Mouse (Mus musculus) midbrain, embryonic 14.5 days (tissue): ENCODE data around the gene Mt2. TPM values are rescaled to one million over a fixed set of nuclear protein-coding genes. Genes with fewer than 3 reads are reported as not detected.
A peak's percentile ranks its signal among the peaks of the same experiment; 100 is the strongest.
"Not testable (repeated sequence)": the region's sequence is repeated elsewhere in the genome, so short reads cannot be mapped to it uniquely, and the experiment has no call there.

Experiments used
- ATAC-seq: fragments of 200-750 bp; cut with Nextera tagmentation; 2 replicates; pipeline ENCODE4 v1.8.0; 2017; ENCODE audit warnings: moderate number of reproducible peaks, moderate library complexity; ENCODE audit not compliant: low FRiP score, low TSS enrichment
- DNase-seq: peaks from one replicate; pipeline ENCODE4 v3.0.0-alpha.2; 2015
- H3K27ac ChIP-seq: fragments of 300-500 bp; sonication (generic); replicated peaks from 2 replicates; pipeline ENCODE4 v1.5.1; 2014; ENCODE audit warnings: mild to moderate bottlenecking, low read depth, low read length, moderate library complexity
- H3K27me3 ChIP-seq: fragments of 300-500 bp; sonication (generic); 2 replicates; pipeline ENCODE4 v1.6.1; 2014; ENCODE audit warnings: low read length, control low read depth, mixed read lengths; ENCODE audit not compliant: control insufficient read depth, insufficient read depth
- H3K36me3 ChIP-seq: fragments of 300-500 bp; sonication (generic); 2 replicates; pipeline ENCODE4 v1.6.1; 2014; ENCODE audit warnings: low read length, control low read depth; ENCODE audit not compliant: control insufficient read depth, insufficient read depth
- H3K4me1 ChIP-seq: fragments of 300-500 bp; sonication (generic); 2 replicates; pipeline ENCODE4 v1.6.1; 2014; ENCODE audit warnings: mild to moderate bottlenecking, antibody characterized with exemption, low read length, control low read depth; ENCODE audit not compliant: control insufficient read depth, insufficient read depth
- H3K4me2 ChIP-seq: fragments of 300-500 bp; sonication (generic); 2 replicates; pipeline ENCODE4 v1.6.1; 2014; ENCODE audit warnings: mild to moderate bottlenecking, low read length, moderate library complexity
- H3K4me3 ChIP-seq: fragments of 300-500 bp; sonication (generic); replicated peaks from 2 replicates; pipeline ENCODE4 v1.5.1; 2014; ENCODE audit warnings: low read depth, low read length
- H3K9ac ChIP-seq: fragments of 300-500 bp; sonication (generic); replicated peaks from 2 replicates; pipeline ENCODE4 v1.6.1; 2014; ENCODE audit warnings: mild to moderate bottlenecking, low read length, moderate library complexity
- H3K9me3 ChIP-seq: fragments of 300-500 bp; sonication (generic); 2 replicates; pipeline ENCODE4 v1.6.1; 2016; ENCODE audit warnings: low read length, control low read depth, mixed read lengths; ENCODE audit not compliant: control insufficient read depth
- WGBS: fragments of 180-500 bp; shearing (Covaris S2); extraction: QIAGEN DNeasy Blood & Tissue Kit; methylation state at CpG from one replicate; pipeline ENCODE4 v1.1.7; 2014; 5-methylcytosine and 5-hydroxymethylcytosine counted together
- polyA plus RNA-seq: library from polyadenylated mRNA; unstranded; fragments of >200 nt; fragmentation: Nextera tagmentation; extraction: Ambion mirVana; gene quantifications from 2 replicates; pipeline ENCODE4 v1.2.1, GENCODE M21; 2014

Gene Mt2
- polyA plus RNA-seq, 1 experiment from 2014 or later = 9.3 TPM

- Histone ChIP-seq H3K36me3 (no peaks in the 10 kb centered on the region), H3K4me3 (no peak overlapping the region), H3K9me3 (no peaks in the 10 kb centered on the region), H3K27me3 (no peaks in the 10 kb centered on the region), H3K27ac (no peak overlapping the region), H3K9ac (no peak overlapping the region), H3K4me1 (peaks cover 13% of the 10 kb centered on the region; the same call in 1 of the 2 replicates), H3K4me2 (no peak overlapping the region)
- ATAC-seq = no peak
- 76% methylated on average over 4 of the region's 4 CpGs for WGBS
- DNase-seq = no peak
These were observed 16.4 kb upstream of the Mt2 start for GRCm38 (mm10) chr8:94156092-94156491.

GRCm38 (mm10) chr8:94165772-94166171, 6.7 kb upstream of the Mt2 start:
- not testable (repeated sequence) for H3K4me3 ChIP-seq, DNase-seq, H3K9me3 ChIP-seq, ATAC-seq, H3K36me3 ChIP-seq, H3K27me3 ChIP-seq, H3K9ac ChIP-seq, H3K4me1 ChIP-seq, H3K27ac ChIP-seq, H3K4me2 ChIP-seq
- WGBS = 79% methylated on average over 8 of the region's 8 CpGs

DNA sequence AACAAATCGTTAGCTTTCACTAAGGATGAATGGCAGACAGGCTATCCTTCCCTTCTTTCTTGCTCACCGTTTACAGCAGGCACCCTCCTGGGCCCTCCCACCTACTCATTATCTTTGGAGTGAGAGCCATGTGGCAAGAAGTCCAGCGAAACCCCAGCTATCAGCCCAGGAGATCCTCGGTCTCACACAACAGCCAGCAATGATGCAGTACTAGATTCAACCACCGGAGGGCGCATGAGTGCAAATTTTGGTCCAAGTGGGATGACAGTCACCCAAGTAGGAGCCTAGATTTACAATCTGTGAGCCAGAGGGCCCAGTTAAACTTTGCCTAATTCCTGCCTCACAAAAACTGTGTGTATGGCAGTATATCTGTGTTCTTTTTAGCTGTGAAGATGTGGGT, 5.2 kb upstream of the Mt2 start:
- Histone ChIP-seq H3K9ac (no peak overlapping the region; the same call in 1 of the 2 replicates), H3K36me3 (no peaks in the 10 kb centered on the region), H3K4me3 (no peak overlapping the region), H3K4me1 (peaks cover 8% of the 10 kb centered on the region; the same call in 1 of the 2 replicates), H3K4me2 (no peak overlapping the region), H3K9me3 (no peaks in the 10 kb centered on the region), H3K27ac (no peak overlapping the region), H3K27me3 (peaks cover 21% of the 10 kb centered on the region)
- peak; percentile 93 for DNase-seq
- ATAC-seq = peak; percentile 46; the same call in 1 of the 2 replicates
- WGBS = 4% methylated on average over 6 of the region's 6 CpGs

DNA sequence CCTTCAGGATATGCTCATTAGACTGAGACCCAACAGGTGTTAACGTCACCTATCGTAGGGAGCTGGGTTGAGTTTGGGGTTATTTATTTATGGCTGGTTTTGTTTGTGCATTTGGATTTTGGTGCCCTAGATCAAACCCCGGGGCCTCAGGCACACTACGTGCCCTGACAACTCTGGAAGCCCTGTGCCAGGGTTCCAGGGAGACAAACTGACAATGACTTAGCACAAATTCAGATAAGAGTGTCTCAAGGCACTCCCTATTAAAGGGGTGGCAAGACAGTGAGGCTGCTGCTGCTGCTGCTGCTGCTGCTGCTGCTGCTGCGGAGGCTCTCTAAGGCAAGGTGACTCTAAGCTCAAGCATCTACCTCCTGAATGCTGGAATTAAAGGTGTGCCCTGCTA, 2.9 kb upstream of the Mt2 start:
- 89% methylated on average over 5 of the region's 5 CpGs for WGBS
- peaks cover 19% of the 10 kb centered on the region; the same call in 1 of the 2 replicates for H3K4me1 ChIP-seq
- H3K27me3 ChIP-seq = peaks cover 43% of the 10 kb centered on the region
- H3K4me2 ChIP-seq = no peak overlapping the region
- no peak overlapping the region for H3K27ac ChIP-seq
- DNase-seq (no peak), ATAC-seq (no peak)
- H3K9ac ChIP-seq = no peak overlapping the region
- H3K4me3 ChIP-seq = no peak overlapping the region
- H3K36me3 ChIP-seq = no peaks in the 10 kb centered on the region
- no peaks in the 10 kb centered on the region for H3K9me3 ChIP-seq

- Histone ChIP-seq H3K4me3 (no peak overlapping the region), H3K9ac (no peak overlapping the region), H3K4me1 (peaks cover 19% of the 10 kb centered on the region; the same call in 1 of the 2 replicates), H3K9me3 (no peaks in the 10 kb centered on the region), H3K27me3 (peaks cover 60% of the 10 kb centered on the region), H3K36me3 (no peaks in the 10 kb centered on the region), H3K27ac (no peak overlapping the region), H3K4me2 (no peak overlapping the region; the same call in 1 of the 2 replicates)
- DNase-seq = peak; percentile 5
- ATAC-seq = no peak
- 48% methylated on average over 10 of the region's 10 CpGs for WGBS
These were observed 1.1 kb upstream of the Mt2 start for GRCm38 (mm10) chr8:94171321-94171755.

GRCm38 (mm10) chr8:94172809-94173732, 607 bp downstream of the Mt2 start:
- Histone ChIP-seq H3K27me3 (peaks cover 75% of the 10 kb centered on the region), H3K27ac (no peak overlapping the region), H3K36me3 (no peaks in the 10 kb centered on the region), H3K4me2 (peak overlapping the region; percentile 90), H3K4me1 (peaks cover 19% of the 10 kb centered on the region; the same call in 1 of the 2 replicates), H3K4me3 (peak overlapping the region; percentile 43), H3K9ac (peak overlapping the region; percentile 50; the same call in 1 of the 2 replicates), H3K9me3 (no peaks in the 10 kb centered on the region)
- DNase-seq = peak; percentile 45
- WGBS = 2% methylated on average over 39 of the region's 39 CpGs
- no peak for ATAC-seq

DNA sequence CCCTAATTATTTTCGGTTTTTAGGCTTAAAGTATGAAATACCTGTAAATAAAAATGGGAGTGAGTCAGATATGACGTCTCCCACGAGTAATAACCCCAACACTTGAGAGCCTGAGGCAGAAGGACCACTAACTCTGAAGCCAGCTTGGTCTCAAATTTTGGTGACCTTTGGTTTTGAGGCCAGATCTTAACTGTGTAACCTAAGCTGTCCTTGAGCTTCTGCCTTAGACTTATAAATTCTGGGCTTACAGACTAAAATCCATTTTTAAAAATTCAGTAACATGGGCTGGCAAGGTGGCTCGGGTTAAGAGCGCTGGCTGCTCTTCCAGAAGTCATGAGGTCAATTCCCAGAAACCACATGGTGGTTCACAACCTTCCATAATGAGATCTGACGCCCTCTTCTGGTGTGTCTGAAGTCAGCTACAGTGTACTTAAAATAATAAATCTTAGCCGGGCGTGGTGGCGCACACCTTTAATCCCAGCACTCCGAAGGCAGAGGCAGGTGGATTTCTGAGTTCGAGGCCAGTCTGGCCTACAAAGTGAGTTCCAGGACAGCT, 1.5 kb downstream of the Mt2 start:
- Histone ChIP-seq H3K27ac (no peak overlapping the region), H3K4me3 (no peak overlapping the region), H3K4me1 (peaks cover 20% of the 10 kb centered on the region), H3K9me3 (no peaks in the 10 kb centered on the region), H3K36me3 (no peaks in the 10 kb centered on the region), H3K9ac (no peak overlapping the region), H3K4me2 (no peak overlapping the region), H3K27me3 (peaks cover 84% of the 10 kb centered on the region)
- WGBS = 45% methylated on average over 11 of the region's 11 CpGs
- no peak for ATAC-seq
- no peak for DNase-seq

GRCm38 (mm10) chr8:94174619-94175213, 2.3 kb downstream of the Mt2 start:
- no peak overlapping the region for H3K4me2 ChIP-seq
- H3K9me3 ChIP-seq = no peaks in the 10 kb centered on the region
- H3K4me3 ChIP-seq = no peak overlapping the region
- peaks cover 28% of the 10 kb centered on the region for H3K4me1 ChIP-seq
- DNase-seq = no peak
- H3K9ac ChIP-seq = no peak overlapping the region
- H3K27ac ChIP-seq = no peak overlapping the region
- H3K27me3 ChIP-seq = peaks cover 91% of the 10 kb centered on the region
- WGBS = 23% methylated on average over 7 of the region's 7 CpGs
- ATAC-seq = no peak
- H3K36me3 ChIP-seq = no peaks in the 10 kb centered on the region
